ENCODE assay signal across 21 mouse cellular contexts in genomic region chr17:25514055-25514454, GRCm38 (mm10). TPM values are rescaled to one million over a fixed set of nuclear protein-coding genes. Genes with fewer than 3 reads are reported as not detected.
DNase-seq lines count a peak whose midpoint lies in the region; ATAC-seq lines count a peak whose summit lies in the region.
"Had no signal": no experiment of that assay in that cellular context is flagged by ENCODE, and none has a peak within 500 bp of the region (broad histone marks: within the 10 kb centered on the region; RNA-seq: fewer than 3 reads in every experiment).

No protein-coding gene starts in this region.

- ATAC-seq in megakaryocyte, adult 5-6 weeks (ENCODE audit: poor library complexity, severe bottlenecking): no peak
- ATAC-seq in intestine, embryonic 16.5 days: no peak
- ATAC-seq: forebrain, embryonic 13.5 days had no signal

- no peaks in the 10 kb centered on the region for H3K36me3 ChIP-seq in megakaryocyte, embryonic 14.5 days (replicated peaks; ENCODE audit: low read length)
- no peaks in the 10 kb centered on the region for H3K36me3 ChIP-seq in intestine, embryonic 16.5 days (ENCODE audit: control insufficient read depth, insufficient read depth, low read length)
- H3K36me3 ChIP-seq: embryonic facial prominence, embryonic 10.5 days; heart, embryonic 13.5 days; hindbrain, embryonic 15.5 days had no signal

- H3K9ac ChIP-seq in intestine, embryonic 16.5 days (ENCODE audit: low read depth, low read length): no peak overlapping the region
- H3K9ac ChIP-seq: forebrain, embryonic 13.5 days; heart, embryonic 13.5 days; hindbrain, embryonic 15.5 days had no signal

- peaks cover 16% of the 10 kb centered on the region for H3K4me1 ChIP-seq in megakaryocyte, embryonic 14.5 days
- no peaks in the 10 kb centered on the region for H3K4me1 ChIP-seq in intestine, embryonic 16.5 days (ENCODE audit: control insufficient read depth, insufficient read depth, low read length)

- intact Hi-C loops in left cerebral cortex, postnatal 4 days (cut with DNase I): no loop called here

- DNase-seq in ES-CJ7 (ENCODE audit: low read depth, low spot score) (peak; percentile 21), ZHBTc4 (ENCODE audit: low read depth, low spot score) (peak; percentile 51)
- DNase-seq in lung, postnatal 25 days (ENCODE audit: low spot score): no peak
- DNase-seq in left cerebral cortex, postnatal 4 days: no peak
- DNase-seq: adrenal gland, adult 2 months; adrenal gland, postnatal 25 days; cerebellum, adult 2 months; cerebellum, postnatal 10 days; gastrocnemius, postnatal 36 days; heart, adult 11 months; heart, postnatal 36 days had no signal

- WGBS in intestine, embryonic 16.5 days: 91% methylated on average over 2 of the region's 2 CpGs

- H3K4me2 ChIP-seq in intestine, embryonic 16.5 days (ENCODE audit: low read depth, low read length): no peak overlapping the region
- H3K4me2 ChIP-seq: forebrain, embryonic 13.5 days; heart, embryonic 13.5 days; hindbrain, embryonic 15.5 days had no signal

- H3K27ac ChIP-seq in intestine, embryonic 16.5 days (ENCODE audit: low read length): no peak overlapping the region
- H3K27ac ChIP-seq: embryonic facial prominence, embryonic 10.5 days; forebrain, embryonic 13.5 days; heart, embryonic 13.5 days; hindbrain, embryonic 15.5 days had no signal

- H3K27me3 ChIP-seq in megakaryocyte, embryonic 14.5 days (replicated peaks): peaks cover 87% of the 10 kb centered on the region
- H3K27me3 ChIP-seq in intestine, embryonic 16.5 days (replicated peaks; ENCODE audit: control insufficient read depth, insufficient read depth, low read length): no peaks in the 10 kb centered on the region; the same call in 1 of the 2 replicates
- H3K27me3 ChIP-seq: hindbrain, embryonic 15.5 days had no signal

- peaks cover 18% of the 10 kb centered on the region for H3K9me3 ChIP-seq in megakaryocyte, embryonic 14.5 days
- H3K9me3 ChIP-seq in intestine, embryonic 16.5 days (ENCODE audit: control insufficient read depth, low read length): no peaks in the 10 kb centered on the region
- H3K9me3 ChIP-seq: embryonic facial prominence, embryonic 10.5 days; forebrain, embryonic 13.5 days; heart, embryonic 13.5 days; hindbrain, embryonic 15.5 days had no signal

- peak overlapping the region; percentile 11 for H3K4me3 ChIP-seq in megakaryocyte, embryonic 14.5 days (replicated peaks)
- no peak overlapping the region for H3K4me3 ChIP-seq in intestine, embryonic 16.5 days (ENCODE audit: low read length)
- H3K4me3 ChIP-seq: embryonic facial prominence, embryonic 10.5 days; forebrain, embryonic 13.5 days; heart, embryonic 13.5 days; hindbrain, embryonic 15.5 days had no signal

RNA-seq across cellular contexts. Expression of gene Sstr5, which starts 17.0 kb away (rescaled TPM):
- polyA plus RNA-seq in megakaryocyte, embryonic 14.5 days (2012; ENCODE audit: insufficient read depth, low replicate concordance): not detected in 2 replicates
- total RNA-seq in megakaryocyte, adult 5-6 weeks (2015): not detected in 2 replicates
- not detected in 2 replicates for total RNA-seq in megakaryocyte, adult 5-6 weeks (2017)
- polyA plus RNA-seq in intestine, embryonic 16.5 days (2015; fragmentation: Nextera tagmentation; extraction: Ambion mirVana): 0.78 and 1.0 TPM in 2 replicates
- under 1 TPM; 0.58 to 0.72 TPM for total RNA-seq in left cerebral cortex, postnatal 4 days (2021)
- total RNA-seq: gastrocnemius, adult 8-10 months; gastrocnemius, postnatal 36 days; heart, postnatal 36 days had no signal
- polyA plus RNA-seq: embryonic facial prominence, embryonic 14.5 days; heart, postnatal 0 days had no signal

RNA-seq across cellular contexts. Expression of gene Sox8, which starts 56.4 kb away (rescaled TPM):
- 3.8 TPM in 1 of 2 replicates, not detected in the other for polyA plus RNA-seq in megakaryocyte, embryonic 14.5 days (2012; ENCODE audit: insufficient read depth, low replicate concordance)
- not detected in 2 replicates for total RNA-seq in megakaryocyte, adult 5-6 weeks (2015)
- total RNA-seq in megakaryocyte, adult 5-6 weeks (2017): not detected in 2 replicates
- 3.6 and 4.3 TPM in 2 replicates for polyA plus RNA-seq in intestine, embryonic 16.5 days (2015; fragmentation: Nextera tagmentation; extraction: Ambion mirVana)
- total RNA-seq in left cerebral cortex, postnatal 4 days (2021): 10 to 100 TPM; 29.9 to 38.1 TPM

RNA-seq across cellular contexts. Expression of gene Tekt4, which starts 59.6 kb away (rescaled TPM):
- polyA plus RNA-seq in megakaryocyte, embryonic 14.5 days (2012; ENCODE audit: insufficient read depth, low replicate concordance): not detected in 2 replicates
- total RNA-seq in megakaryocyte, adult 5-6 weeks (2015): not detected in 2 replicates
- not detected in 2 replicates for total RNA-seq in megakaryocyte, adult 5-6 weeks (2017)
- polyA plus RNA-seq in intestine, embryonic 16.5 days (2015; fragmentation: Nextera tagmentation; extraction: Ambion mirVana): not detected in 2 replicates
- 1 to 10 TPM in 1 of 2 experiments, under 1 TPM in 1; 0.70 to 1.6 TPM for total RNA-seq in left cerebral cortex, postnatal 4 days (2021)
- total RNA-seq: adrenal gland, postnatal 25 days; gastrocnemius, adult 8-10 months; gastrocnemius, postnatal 36 days had no signal
- polyA plus RNA-seq: embryonic facial prominence, embryonic 10.5 days had no signal

Comparison
In these comparisons a context has a peak if more than half of its experiments do, and no peak if none do; other contexts are left out.
1. DNase-seq: peak in ES-CJ7 (single experiment) and ZHBTc4 (single experiment); none in lung, postnatal 25 days (single experiment) and left cerebral cortex, postnatal 4 days (single experiment).
2. RNA of gene Sox8, which starts 56.4 kb away (total RNA-seq): 29.9 to 38.1 TPM in left cerebral cortex, postnatal 4 days; not detected in megakaryocyte, adult 5-6 weeks; every median in the first group is over 10 times any median in the second.